Mouse (Mus musculus): ENCODE results near the gene Ddit4.

Ddit4 gene

DNA sequence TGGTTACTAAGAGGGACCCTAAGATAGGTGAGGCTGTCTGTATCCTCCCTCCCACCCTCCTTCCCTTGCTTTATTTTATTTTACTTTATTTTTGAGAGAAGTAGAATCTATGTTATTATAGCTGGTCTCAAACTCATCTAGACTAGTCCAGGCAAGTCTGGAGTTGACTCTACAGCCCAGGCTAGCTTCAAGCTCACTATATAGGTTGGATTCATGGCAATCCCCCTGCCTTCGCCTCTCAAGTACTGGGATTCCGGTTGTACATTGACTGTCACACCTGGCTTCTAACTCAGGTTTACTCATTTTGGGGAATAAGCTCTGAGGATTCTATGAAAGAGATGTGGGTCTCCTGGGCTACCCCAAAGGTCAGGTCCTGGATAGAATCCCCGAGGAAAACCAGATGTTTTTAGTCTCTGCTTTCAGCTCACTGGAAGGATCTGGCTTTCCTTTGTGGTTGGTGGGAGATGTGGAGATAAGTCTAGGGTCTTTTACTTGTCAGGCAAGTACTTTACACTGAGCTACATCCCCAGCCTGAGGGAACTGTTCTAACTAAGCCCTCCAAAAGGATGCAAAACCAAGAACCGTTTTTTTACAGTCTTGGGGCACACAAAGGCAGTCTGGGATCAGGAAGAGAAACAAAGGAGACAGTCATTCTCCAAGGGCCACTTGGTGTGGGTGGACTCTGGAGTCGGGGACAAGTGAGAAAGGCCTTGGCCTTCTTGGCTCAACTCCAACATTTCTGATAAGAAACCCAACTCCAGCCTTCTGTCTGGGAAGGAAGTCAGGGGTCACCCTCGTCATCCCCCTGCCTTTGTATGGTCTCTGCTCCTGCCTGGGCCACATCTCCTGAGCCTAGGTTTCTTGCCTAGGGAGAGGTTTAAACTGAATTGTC lies 3.0 kb downstream of the Ddit4 start:
- DNase-seq: peak in 1 of 2 experiments; percentile 33

- peak; percentile 20 to 37 for DNase-seq
These were observed 4.1 kb downstream of the Ddit4 start for GRCm38 (mm10) chr10:59947296-59948073.

GRCm38 (mm10) chr10:59946362-59946761 lies 5.3 kb downstream of the Ddit4 start:
- DNase-seq: no peak

DNA sequence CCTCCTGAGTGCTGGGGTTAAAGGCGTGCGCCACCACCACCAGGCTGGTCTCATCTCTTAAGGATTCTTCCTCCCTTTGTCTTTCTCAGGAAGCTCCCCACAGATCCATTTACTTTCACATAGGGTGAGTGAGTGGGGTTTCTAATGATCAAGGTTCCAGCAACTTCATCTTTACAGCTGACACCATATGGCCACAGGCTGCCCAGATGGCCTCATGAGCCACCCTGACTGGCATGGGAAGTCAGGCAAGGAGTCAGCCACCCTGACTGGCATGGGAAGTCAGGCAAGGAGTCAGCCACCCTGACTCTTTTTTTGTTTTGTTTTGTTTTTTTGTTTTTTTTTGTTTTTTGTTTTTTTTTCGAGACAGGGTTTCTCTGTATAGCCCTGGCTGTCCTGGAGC lies 6.2 kb downstream of the Ddit4 start:
- DNase-seq: peak; percentile 40 to 61

DNA sequence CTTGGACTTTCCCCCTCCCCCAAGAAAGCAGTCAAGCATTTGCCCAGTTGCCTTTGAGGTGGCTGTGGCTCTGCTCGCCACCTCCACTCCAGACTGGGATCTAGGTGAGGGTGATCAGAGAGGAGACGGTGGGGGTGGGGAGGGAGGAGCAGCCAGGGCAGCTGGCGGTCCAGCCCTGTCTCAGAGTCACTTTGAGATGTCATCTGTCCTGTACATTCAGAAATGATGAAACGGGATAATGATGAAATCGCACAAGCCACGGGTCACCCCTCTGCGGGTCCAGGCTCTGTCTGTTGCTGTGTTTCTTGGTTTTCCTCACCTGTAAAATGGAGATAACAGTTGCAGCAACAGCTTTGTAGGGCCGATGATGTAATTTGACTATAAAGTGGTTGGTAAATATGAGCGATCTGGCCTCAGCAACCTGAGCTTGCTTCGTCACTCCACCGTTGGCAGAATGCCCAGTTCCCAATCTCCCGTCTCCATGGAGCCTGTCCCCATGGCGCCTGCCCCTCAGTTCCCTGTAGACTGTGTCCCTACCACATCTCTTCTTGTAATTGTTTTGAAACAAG lies 8.1 kb downstream of the Ddit4 start:
- peak; percentile 65 to 78 for DNase-seq

DNA sequence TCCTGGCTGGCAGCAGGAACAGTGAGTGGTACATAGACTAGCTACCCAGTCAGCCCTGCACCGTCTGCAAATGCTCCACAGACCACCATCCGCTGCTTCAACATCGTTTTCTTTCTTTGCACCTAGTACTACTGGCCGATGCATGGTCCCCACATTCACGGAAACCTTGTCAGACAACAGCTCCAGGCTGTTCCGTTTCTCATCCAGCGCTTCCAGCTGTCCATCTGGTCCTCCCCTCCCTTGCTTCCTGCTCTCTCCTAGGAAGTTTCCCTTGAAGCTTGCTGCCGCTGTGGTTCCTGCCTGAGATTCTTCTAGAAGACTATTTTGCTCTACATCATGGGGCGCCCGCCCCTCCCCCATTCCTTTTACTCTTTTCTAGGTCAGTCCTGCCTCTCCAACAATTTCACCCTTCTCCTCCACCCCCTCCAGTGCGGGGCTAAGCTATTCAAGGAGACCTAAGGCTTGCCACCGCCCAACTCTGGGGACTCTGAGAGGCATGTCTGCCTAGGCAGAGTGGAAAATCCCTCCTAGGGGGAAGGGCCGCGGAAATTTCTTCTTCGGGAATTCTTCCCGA lies 8.7 kb downstream of the Ddit4 start:
- DNase-seq: peak; percentile 78 to 81

GRCm38 (mm10) chr10:59942281-59942846 lies 9.3 kb downstream of the Ddit4 start:
- peak; percentile 66 to 75 for DNase-seq

- no peak for DNase-seq
These were observed 12.6 kb downstream of the Ddit4 start for GRCm38 (mm10) chr10:59939081-59939480.

GRCm38 (mm10) chr10:59938662-59939061 lies 13.0 kb downstream of the Ddit4 start:
- DNase-seq: no peak

DNA sequence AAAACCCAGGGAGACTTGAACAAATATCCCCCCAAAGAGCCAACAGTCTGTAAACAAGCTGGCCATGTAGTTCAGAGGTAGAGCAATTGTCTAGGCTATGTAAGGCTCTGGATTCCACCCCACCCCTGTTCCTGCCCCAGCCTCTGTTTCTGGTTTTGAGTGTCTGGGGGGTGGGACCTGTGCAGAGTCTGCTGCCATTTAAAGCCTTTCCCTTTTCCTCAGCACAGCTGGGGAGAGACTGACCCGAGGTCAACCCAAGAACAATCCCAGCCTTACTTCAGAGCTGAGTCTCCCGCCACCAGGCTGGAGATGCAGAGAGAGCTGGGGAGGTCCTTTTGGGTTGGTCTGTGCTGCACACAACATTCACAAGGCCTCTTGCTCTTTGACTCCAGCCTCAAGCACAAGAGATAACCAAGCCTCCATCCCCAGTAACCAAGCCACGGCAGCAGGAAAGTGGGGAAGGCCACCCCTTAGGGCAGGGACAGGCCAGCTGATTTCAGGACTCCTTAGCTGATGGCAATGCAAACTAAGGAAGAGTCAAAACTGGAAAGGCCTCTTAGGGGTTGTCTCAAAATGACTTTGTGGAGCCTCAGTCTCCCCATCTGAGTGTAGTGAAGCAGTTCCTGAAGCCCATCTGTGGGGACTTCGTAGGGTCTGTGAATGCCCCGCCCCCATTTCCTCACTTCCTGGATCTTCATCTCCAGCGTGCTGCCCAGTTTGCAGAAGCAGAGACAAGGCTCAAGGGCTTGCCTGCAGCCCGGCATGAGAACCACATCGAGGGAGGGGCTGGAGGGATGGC lies 15.4 kb downstream of the Ddit4 start:
- no peak for DNase-seq

GRCm38 (mm10) chr10:59934039-59934438 lies 17.6 kb downstream of the Ddit4 start:
- DNase-seq: no peak

GRCm38 (mm10) chr10:59932521-59932920 lies 19.1 kb downstream of the Ddit4 start:
- no peak for DNase-seq

DNA sequence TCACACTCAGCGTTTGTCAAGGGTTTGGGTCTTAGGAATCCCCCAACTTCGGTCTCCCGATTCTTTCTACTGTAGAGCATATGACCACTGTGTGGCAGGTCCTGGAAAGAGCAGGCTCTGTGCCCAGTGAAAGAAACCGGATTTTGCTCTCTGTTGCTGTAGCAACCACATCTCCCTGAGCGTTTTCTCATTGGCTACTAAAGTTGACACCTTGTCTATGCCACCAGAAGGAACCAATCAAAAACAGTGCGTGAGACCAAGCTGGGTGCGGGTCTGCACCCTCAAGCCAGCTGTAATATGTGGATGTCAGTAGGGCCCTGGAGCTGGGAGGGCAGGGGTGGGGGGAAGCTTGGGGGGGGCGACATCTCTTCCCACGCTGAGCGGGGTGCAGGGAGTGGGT lies 20.6 kb downstream of the Ddit4 start:
- DNase-seq: no peak

- no peak for DNase-seq
These were observed 22.4 kb downstream of the Ddit4 start for GRCm38 (mm10) chr10:59929205-59929604.

DNA sequence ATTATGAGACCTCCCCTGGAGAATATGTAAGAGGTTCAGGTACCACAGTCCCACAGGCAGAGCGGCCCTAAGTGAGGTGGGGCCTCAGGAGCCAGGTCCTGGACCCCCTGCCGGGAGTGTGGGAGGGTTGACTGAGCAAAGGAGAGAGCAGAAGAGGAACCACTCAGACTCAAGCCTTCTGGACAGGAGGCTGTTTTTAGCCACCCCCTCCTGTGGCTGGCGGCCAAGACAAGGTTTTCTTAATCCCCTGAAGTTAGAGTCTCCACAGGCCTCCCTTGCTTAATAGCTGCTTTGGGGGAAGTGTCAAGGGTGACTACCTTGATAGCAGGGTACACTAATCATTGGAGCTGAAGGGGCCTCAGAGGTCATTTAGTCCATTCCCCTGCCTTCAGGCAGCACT lies 27.3 kb downstream of the Ddit4 start:
- DNase-seq: peak in 1 of 2 experiments; percentile 50

GRCm38 (mm10) chr10:59923493-59923892 lies 28.1 kb downstream of the Ddit4 start:
- no peak for DNase-seq

- peak; percentile 69 to 76 for DNase-seq
These were observed 30.6 kb downstream of the Ddit4 start for GRCm38 (mm10) chr10:59920810-59921681.

DNA sequence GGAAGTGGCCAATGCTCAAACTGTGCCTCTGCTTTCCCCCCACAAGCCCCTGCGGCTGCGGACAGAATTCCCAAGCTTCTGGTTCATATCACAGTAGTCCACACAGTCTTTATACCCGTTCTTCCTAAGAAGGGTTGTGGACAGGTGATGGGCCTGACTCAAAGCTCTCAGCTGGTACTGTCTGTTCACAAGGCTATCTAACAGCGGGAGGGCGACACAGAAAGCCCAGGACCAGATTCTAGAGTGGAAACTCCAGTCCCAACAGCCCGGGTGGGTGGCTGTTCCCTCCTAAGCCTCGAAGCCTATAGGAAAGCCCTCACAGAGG lies 31.2 kb downstream of the Ddit4 start:
- DNase-seq: no peak

- DNase-seq: no peak
These were observed 32.0 kb downstream of the Ddit4 start for GRCm38 (mm10) chr10:59919494-59920181.

DNA sequence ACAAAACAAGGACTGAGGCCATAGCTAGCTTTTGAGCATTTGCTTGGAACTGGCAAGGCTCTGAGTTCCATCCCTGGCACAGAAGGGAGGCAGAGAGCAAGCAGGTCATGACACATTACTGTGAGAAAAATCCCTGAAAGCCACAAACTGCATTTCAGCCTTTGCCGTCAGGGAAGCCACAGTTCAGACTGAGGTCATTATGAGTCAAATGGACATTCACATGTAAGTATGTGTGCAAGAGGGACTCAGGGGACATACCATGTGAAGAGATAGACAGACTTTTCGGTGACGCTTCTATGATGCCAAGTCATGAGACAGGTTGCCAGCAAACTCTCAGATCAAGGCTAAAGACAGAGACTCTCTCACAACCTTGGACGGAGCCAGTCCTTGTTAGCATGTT lies 33.5 kb downstream of the Ddit4 start:
- no peak for DNase-seq
